Mouse (Mus musculus) inflammation-experienced regulatory T-cells, adult 6 months (primary cell): ENCODE data around the gene AC109138.7. TPM values are rescaled to one million over a fixed set of nuclear protein-coding genes. Genes with fewer than 3 reads are reported as not detected.
"Not testable (repeated sequence)": the region's sequence is repeated elsewhere in the genome, so short reads cannot be mapped to it uniquely, and the experiment has no call there.

Experiments used
- ATAC-seq: one replicate; pipeline ENCODE4 v1.8.0; 2017
- polyA plus RNA-seq, 3 experiments: library from polyadenylated mRNA; unstranded; fragments of 100-300 nt; shearing (Covaris generic); gene quantifications; one replicate each; pipeline ENCODE4 v1.2.1; 2017

AC109138.7 gene
- polyA plus RNA-seq, 3 experiments from 2014 or later = not detected

- ATAC-seq = peak; percentile 54
These were observed 4.6 kb downstream of the AC109138.7 start for GRCm38 (mm10) chr19:4218784-4219183.

GRCm38 (mm10) chr19:4219943-4220342, 5.8 kb downstream of the AC109138.7 start:
- no peak for ATAC-seq

GRCm38 (mm10) chr19:4220416-4220815, 6.3 kb downstream of the AC109138.7 start:
- ATAC-seq = no peak

GRCm38 (mm10) chr19:4220957-4221743, 7.0 kb downstream of the AC109138.7 start:
- ATAC-seq = peak; percentile 38

- no peak for ATAC-seq
These were observed 8.0 kb downstream of the AC109138.7 start for GRCm38 (mm10) chr19:4222165-4222564.

- no peak for ATAC-seq
These were observed 12.6 kb downstream of the AC109138.7 start for GRCm38 (mm10) chr19:4226779-4227178.

- no peak for ATAC-seq
These were observed 13.3 kb downstream of the AC109138.7 start for GRCm38 (mm10) chr19:4227446-4227845.

GRCm38 (mm10) chr19:4227894-4228678, 13.9 kb downstream of the AC109138.7 start:
- ATAC-seq = no peak

- ATAC-seq = no peak
These were observed 14.7 kb downstream of the AC109138.7 start for GRCm38 (mm10) chr19:4228891-4229290.

- ATAC-seq = no peak
These were observed 15.4 kb downstream of the AC109138.7 start for GRCm38 (mm10) chr19:4229451-4230076.

GRCm38 (mm10) chr19:4230415-4230814, 16.3 kb downstream of the AC109138.7 start:
- peak; percentile 8 for ATAC-seq

- ATAC-seq = peak; percentile 86
These were observed 17.4 kb downstream of the AC109138.7 start, which contains the start of gene Pold4 for GRCm38 (mm10) chr19:4231253-4232185. Gene Pold4 (plus strand): TSS chr19:4231899.

GRCm38 (mm10) chr19:4232186-4232572, 18.0 kb downstream of the AC109138.7 start:
- ATAC-seq = peak; percentile 47

GRCm38 (mm10) chr19:4232651-4233050, 18.5 kb downstream of the AC109138.7 start:
- ATAC-seq = no peak

GRCm38 (mm10) chr19:4234548-4234947, 20.4 kb downstream of the AC109138.7 start:
- no peak for ATAC-seq

- ATAC-seq = no peak
These were observed 26.1 kb downstream of the AC109138.7 start for GRCm38 (mm10) chr19:4240247-4240668.

GRCm38 (mm10) chr19:4242416-4242815, 28.3 kb downstream of the AC109138.7 start:
- no peak for ATAC-seq

GRCm38 (mm10) chr19:4244775-4245174, 30.6 kb downstream of the AC109138.7 start:
- no peak for ATAC-seq

GRCm38 (mm10) chr19:4247010-4247409, 32.9 kb downstream of the AC109138.7 start:
- no peak for ATAC-seq

GRCm38 (mm10) chr19:4248683-4249082, 34.5 kb downstream of the AC109138.7 start:
- not testable (repeated sequence) for ATAC-seq

GRCm38 (mm10) chr19:4254230-4254629, 40.1 kb downstream of the AC109138.7 start:
- no peak for ATAC-seq

GRCm38 (mm10) chr19:4255583-4256162, 41.5 kb downstream of the AC109138.7 start:
- ATAC-seq = no peak
